Mouse (Mus musculus): ENCODE data around the gene Sh3bp4. TPM values are rescaled to one million over a fixed set of nuclear protein-coding genes. Genes with fewer than 3 reads are reported as not detected.
A peak's percentile ranks its signal among the peaks of the same experiment; 100 is the strongest.

Sh3bp4 gene
- polyA plus RNA-seq, 1 experiment from 2014 or later, result 22.6 TPM

DNA sequence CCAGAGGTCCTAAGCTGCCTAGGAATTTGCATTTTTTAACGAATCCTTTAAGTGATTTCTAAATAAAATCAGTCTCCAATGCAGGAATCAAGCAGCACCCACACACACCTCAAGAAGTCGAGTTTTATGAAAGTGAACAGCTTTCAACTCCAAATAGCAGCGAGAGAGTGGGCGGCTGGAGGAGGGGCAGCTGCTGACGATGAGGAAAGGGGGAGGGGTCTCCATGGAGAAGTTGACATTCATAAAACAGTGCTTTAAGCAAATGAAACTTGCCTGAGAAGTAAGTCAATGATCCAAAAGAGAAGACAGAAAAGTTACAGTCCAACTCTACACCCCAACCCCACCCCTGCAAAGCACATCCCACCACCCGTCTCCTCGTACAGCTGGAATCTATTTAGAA is 123.4 kb downstream of the Sh3bp4 start:
- H3K4me2 ChIP-seq (ENCODE audit: low read length), result no peak overlapping the region
- no peaks in the 10 kb centered on the region for H3K36me3 ChIP-seq (ENCODE audit: control insufficient read depth, insufficient read depth, low read length)
- no peaks in the 10 kb centered on the region for H3K9me3 ChIP-seq (ENCODE audit: control insufficient read depth, low read length)
- ATAC-seq (replicated peaks; ENCODE audit: low FRiP score, low TSS enrichment, low read depth) (no peak), DNase-seq (ENCODE audit: low spot score) (no peak)
- H3K4me1 ChIP-seq (replicated peaks; ENCODE audit: control insufficient read depth, insufficient read depth, low read length), result peaks cover 3% of the 10 kb centered on the region; the same call in 1 of the 2 replicates
- 72% methylated on average over 7 of the region's 7 CpGs for WGBS
- H3K9ac ChIP-seq (ENCODE audit: low read length), result no peak overlapping the region
- H3K27me3 ChIP-seq (replicated peaks; ENCODE audit: control insufficient read depth, insufficient read depth, low read length), result no peaks in the 10 kb centered on the region
- no peak overlapping the region for H3K27ac ChIP-seq (ENCODE audit: low read depth)
- H3K4me3 ChIP-seq (ENCODE audit: low read depth, low read length), result no peak overlapping the region

DNA sequence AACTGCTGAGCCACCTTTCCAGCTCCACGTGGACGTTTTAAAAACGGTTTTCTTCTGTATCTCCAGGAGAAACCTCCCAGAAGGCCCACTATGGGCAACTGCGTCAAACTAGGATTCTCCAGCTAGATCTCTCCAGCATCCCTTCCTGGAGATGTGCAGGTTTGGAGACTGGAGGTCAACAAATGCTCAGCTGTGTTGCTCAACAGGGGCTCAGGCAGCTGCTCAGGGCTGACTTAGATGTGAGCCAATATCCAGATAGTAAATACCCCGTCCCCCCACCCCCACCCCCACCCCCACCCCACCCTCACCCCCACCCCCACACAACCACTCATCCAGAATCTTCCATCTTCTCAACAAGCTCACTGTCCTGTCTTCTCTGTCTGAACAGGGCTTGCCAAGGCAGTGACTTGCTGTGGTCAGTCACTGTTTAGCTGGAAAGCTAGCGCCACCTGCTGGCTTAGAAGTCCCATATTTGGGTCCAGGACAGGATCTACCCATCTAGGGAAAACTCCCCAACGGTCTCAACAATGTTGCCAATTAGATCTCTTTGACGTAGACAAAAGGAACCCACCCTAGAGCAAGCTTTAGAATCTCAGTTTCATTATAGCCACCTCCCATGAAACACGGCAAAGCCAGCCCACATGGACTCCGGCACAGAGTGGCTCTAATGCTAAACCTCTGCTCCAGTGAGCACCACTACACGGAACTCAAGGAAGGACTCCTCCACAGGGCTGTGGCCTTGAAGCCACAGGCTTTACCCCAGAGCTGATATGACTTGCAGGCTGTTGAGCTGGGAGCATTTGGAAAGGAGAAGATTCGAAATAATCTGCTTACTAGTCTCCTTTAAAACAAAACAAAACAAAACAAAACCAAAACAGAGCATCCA is 125.9 kb downstream of the Sh3bp4 start:
- H3K36me3 ChIP-seq (ENCODE audit: control insufficient read depth, insufficient read depth, low read length), result no peaks in the 10 kb centered on the region
- H3K27ac ChIP-seq (ENCODE audit: low read depth), result no peak overlapping the region
- 48% methylated on average over 12 of the region's 12 CpGs for WGBS
- no peaks in the 10 kb centered on the region for H3K27me3 ChIP-seq (replicated peaks; ENCODE audit: control insufficient read depth, insufficient read depth, low read length)
- peaks cover 2% of the 10 kb centered on the region; the same call in 1 of the 2 replicates for H3K4me1 ChIP-seq (replicated peaks; ENCODE audit: control insufficient read depth, insufficient read depth, low read length)
- ATAC-seq (replicated peaks; ENCODE audit: low FRiP score, low TSS enrichment, low read depth), result peak; percentile 79
- peak; percentile 82 for DNase-seq (ENCODE audit: low spot score)
- H3K9me3 ChIP-seq (ENCODE audit: control insufficient read depth, low read length), result no peaks in the 10 kb centered on the region
- H3K4me2 ChIP-seq (ENCODE audit: low read length), result no peak overlapping the region
- H3K9ac ChIP-seq (ENCODE audit: low read length), result no peak overlapping the region
- H3K4me3 ChIP-seq (ENCODE audit: low read depth, low read length), result no peak overlapping the region
